Mouse (Mus musculus) ES-Bruce4 (cell line): ENCODE results near the gene Gm10643. TPM values are rescaled to one million over a fixed set of nuclear protein-coding genes. Genes with fewer than 3 reads are reported as not detected.

Experiments
- H3K27ac ChIP-seq: 2 replicates; pipeline ENCODE4 v1.5.1; 2012; ENCODE audit warnings: low read length, inconsistent platforms; ENCODE audit not compliant: insufficient read depth
- H3K27me3 ChIP-seq: 2 replicates; pipeline ENCODE4 v1.6.1; 2012; ENCODE audit warnings: mild to moderate bottlenecking, low read length, inconsistent platforms; ENCODE audit not compliant: control insufficient read depth, poor library complexity, insufficient read depth, severe bottlenecking
- H3K36me3 ChIP-seq: 2 replicates; pipeline ENCODE4 v1.6.1; 2012; ENCODE audit warnings: inconsistent platforms, mild to moderate bottlenecking, low read length, moderate library complexity; ENCODE audit not compliant: control insufficient read depth, poor library complexity, insufficient read depth, severe bottlenecking
- H3K4me1 ChIP-seq: one replicate; pipeline ENCODE4 v1.8.1; 2011; ENCODE audit warnings: low read length; ENCODE audit not compliant: control insufficient read depth, insufficient read depth
- H3K4me3 ChIP-seq: 2 replicates; pipeline ENCODE4 v1.5.1; 2011; ENCODE audit warnings: low read depth, mild to moderate bottlenecking, low read length
- H3K9ac ChIP-seq: 2 replicates; pipeline ENCODE4 v1.6.1; 2012; ENCODE audit warnings: low read depth, mild to moderate bottlenecking, inconsistent platforms; ENCODE audit not compliant: poor library complexity, severe bottlenecking
- H3K9me3 ChIP-seq: replicated peaks from 2 replicates; pipeline ENCODE4 v1.6.1; 2012; ENCODE audit warnings: mild to moderate bottlenecking, low read length, inconsistent platforms; ENCODE audit not compliant: control insufficient read depth, poor library complexity, insufficient read depth, severe bottlenecking
- CTCF ChIP-seq: IDR thresholded peaks from one replicate; pipeline ENCODE4 v1.8.1; 2011; ENCODE audit warnings: low read depth, low read length
- EP300 ChIP-seq: IDR thresholded peaks from 2 replicates; pipeline ENCODE4 v1.6.1; 2011; ENCODE audit warnings: low read depth, low read length; ENCODE audit not compliant: insufficient read depth
- POLR2A ChIP-seq: IDR thresholded peaks from one replicate; pipeline ENCODE4 v1.8.1; 2011; ENCODE audit warnings: low read length; ENCODE audit not compliant: insufficient read depth
- polyA plus RNA-seq: library from polyadenylated mRNA; stranded (reverse); fragments of >200 nt; gene quantifications from 2 replicates; pipeline ENCODE4 v1.2.4, GENCODE M21; 2011; ENCODE audit warnings: low read depth; ENCODE audit not compliant: missing spikeins, insufficient read depth, insufficient read length

Gm10643 gene
- polyA plus RNA-seq, 1 experiment: 0.76 TPM

DNA sequence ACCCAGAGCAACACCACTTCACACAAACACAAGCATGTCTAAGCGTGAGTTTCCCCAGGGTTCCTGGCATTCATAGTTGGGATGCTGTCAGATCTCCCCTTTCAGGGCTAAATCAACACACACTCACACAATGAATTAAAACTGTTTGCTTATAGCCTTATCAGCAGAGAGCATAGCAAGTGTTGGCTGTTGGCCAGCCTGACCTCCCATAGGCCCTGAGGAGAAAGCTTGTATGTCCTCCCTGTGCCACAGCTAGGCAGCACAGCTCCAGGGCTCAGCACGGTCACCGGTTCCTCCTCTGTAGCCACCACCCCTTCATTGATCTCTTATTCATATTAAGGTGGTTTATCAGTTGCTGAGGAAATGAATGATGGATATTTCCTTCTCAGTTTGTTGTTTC, 12.2 kb downstream of the Gm10643 start:
- TF ChIP-seq CTCF (no peak), EP300 (no peak), POLR2A (no peak)

DNA sequence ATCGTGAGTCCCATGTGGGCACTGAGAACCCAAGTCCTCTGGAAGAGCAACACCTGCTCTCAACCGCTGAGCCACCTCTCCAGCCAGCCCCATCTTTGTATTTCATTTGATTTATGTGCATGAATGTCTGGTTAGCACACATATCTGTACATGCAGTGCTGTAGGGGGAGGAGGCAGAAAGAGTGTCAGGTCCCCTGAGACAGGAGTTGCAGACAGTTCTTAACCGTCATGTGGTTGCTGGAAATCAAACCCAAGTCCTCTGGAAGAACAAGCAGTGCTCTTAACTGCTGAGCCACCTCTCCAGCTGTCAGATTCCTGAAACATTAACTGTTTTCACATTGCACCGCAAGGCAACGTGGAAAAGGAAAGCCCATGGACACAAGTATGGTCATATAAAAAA, 16.8 kb downstream of the Gm10643 start:
- H3K27me3 ChIP-seq: no peaks in the 10 kb centered on the region
- no peak for TF ChIP-seq POLR2A
- no peak for TF ChIP-seq CTCF
- TF ChIP-seq EP300: no peak
- no peaks in the 10 kb centered on the region for H3K36me3 ChIP-seq
- no peak overlapping the region for H3K27ac ChIP-seq
- H3K4me1 ChIP-seq: no peaks in the 10 kb centered on the region
- H3K9me3 ChIP-seq: no peaks in the 10 kb centered on the region; the same call in 1 of the 2 replicates
- no peak overlapping the region for H3K4me3 ChIP-seq
- H3K9ac ChIP-seq: no peak overlapping the region

More for the DNA sequence above, 12.2 kb downstream of the Gm10643 start:
- H3K9ac ChIP-seq: no peak overlapping the region
- H3K9me3 ChIP-seq: peaks cover 2% of the 10 kb centered on the region; the same call in 1 of the 2 replicates
- no peak overlapping the region for H3K27ac ChIP-seq
- no peaks in the 10 kb centered on the region for H3K27me3 ChIP-seq
- H3K4me3 ChIP-seq: no peak overlapping the region
- no peaks in the 10 kb centered on the region for H3K36me3 ChIP-seq
- no peaks in the 10 kb centered on the region for H3K4me1 ChIP-seq

DNA sequence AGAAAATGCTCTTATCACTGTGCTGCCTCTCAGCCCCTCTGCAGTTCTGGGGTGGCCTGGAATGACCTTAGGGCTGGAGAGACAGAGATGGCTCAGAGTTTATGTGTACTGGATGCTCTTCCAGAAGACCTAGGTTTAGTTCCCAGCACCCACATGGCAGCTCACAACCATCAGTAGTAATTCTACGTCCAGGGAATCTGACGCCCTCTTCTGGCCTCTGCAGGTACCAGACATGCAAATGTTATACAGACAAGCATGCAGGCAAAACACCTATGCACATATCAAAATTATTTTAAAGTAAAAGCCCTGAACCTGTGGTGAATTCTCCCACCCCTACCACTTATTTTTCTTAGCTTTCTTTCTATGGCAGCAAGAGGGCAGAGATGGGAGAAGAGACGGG, 18.4 kb downstream of the Gm10643 start:
- H3K27me3 ChIP-seq: no peaks in the 10 kb centered on the region
- no peak overlapping the region for H3K4me3 ChIP-seq
- H3K36me3 ChIP-seq: no peaks in the 10 kb centered on the region
- no peak overlapping the region for H3K27ac ChIP-seq
- TF ChIP-seq CTCF (peak; percentile 26), POLR2A (no peak)
- H3K9me3 ChIP-seq: no peaks in the 10 kb centered on the region
- no peaks in the 10 kb centered on the region for H3K4me1 ChIP-seq
- no peak overlapping the region for H3K9ac ChIP-seq

DNA sequence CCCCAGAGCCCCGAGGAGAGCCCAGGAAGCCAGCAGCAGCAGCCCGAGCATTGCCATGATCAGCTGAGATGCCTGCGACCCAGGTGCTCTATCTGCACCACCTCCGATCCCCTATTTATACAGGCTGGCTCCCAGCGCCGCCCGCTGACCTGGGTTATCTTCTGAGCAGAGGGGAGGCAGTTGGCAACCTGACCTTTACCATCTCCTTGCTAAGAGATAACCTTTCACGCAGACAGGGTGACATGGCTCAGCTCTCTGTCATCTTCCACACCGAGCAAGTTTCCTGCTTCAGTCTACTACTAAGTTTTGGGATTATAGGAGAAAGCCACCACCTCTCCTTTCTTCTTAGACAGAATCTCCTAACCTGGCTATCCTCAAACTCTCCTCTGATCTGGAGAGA, 20.0 kb downstream of the Gm10643 start, which contains the start of gene Rln3:
Gene Rln3, minus strand, starts transcription at position 101 of the 400 bp plus-strand sequence.
- no peaks in the 10 kb centered on the region for H3K27me3 ChIP-seq
- no peaks in the 10 kb centered on the region for H3K36me3 ChIP-seq
- H3K27ac ChIP-seq: no peak within 1 kb of the TSS
- peak within 1 kb of the TSS; percentile 57 for H3K4me3 ChIP-seq
- peak within 1 kb of the TSS; percentile 69 for H3K9ac ChIP-seq
- H3K4me1 ChIP-seq: no peaks in the 10 kb centered on the region
- TF ChIP-seq CTCF: no peak
- TF ChIP-seq POLR2A: no peak
- TF ChIP-seq EP300: no peak
- no peaks in the 10 kb centered on the region for H3K9me3 ChIP-seq

DNA sequence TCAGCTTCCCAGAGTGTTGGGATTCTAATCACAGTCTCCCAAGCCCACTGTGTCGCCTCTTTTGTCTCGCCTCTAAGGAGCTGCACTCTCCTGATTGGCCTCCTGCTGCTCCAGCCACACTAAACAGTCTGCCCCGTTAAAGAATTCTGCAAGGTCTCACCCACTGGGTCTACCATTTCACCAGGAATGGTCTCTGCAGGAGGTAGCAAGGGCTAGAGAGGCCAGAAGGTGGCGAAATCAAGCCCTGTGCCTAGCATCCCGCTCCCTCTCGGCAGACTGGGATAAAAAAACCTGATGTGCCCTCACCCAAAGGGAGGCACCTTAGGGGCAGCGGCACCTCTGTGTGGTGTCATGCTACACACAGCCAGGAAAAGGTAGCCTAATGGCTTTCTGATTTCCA, 20.8 kb downstream of the Gm10643 start:
- Histone ChIP-seq H3K4me3 (peak overlapping the region; percentile 57), H3K9ac (peak overlapping the region; percentile 69)

DNA sequence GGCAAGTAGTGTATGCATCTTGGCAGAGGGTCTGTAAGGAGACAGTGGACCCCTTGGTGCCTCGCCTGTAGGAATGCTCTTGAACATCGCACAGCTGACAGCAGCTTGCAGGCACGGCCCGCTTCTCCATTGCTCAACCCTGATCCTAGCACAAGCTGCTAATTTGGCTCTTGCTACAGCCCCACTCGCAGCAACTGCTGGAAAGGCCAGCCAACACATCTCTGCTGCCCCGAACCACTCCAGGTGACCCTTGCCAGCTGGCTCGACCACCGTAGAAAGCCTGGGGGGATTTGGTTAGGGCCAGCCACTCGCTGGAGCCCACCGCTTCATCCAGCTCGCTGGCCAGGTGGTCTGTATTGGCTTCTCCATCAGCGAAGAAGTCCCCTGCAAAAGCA, 22.0 kb downstream of the Gm10643 start:
- no peak overlapping the region for H3K27ac ChIP-seq
- no peak overlapping the region; the same call in 1 of the 2 replicates for H3K4me3 ChIP-seq
- no peak overlapping the region for H3K9ac ChIP-seq
- H3K36me3 ChIP-seq: no peaks in the 10 kb centered on the region
- no peaks in the 10 kb centered on the region for H3K9me3 ChIP-seq
- no peak for TF ChIP-seq CTCF
- TF ChIP-seq POLR2A: no peak
- H3K27me3 ChIP-seq: no peaks in the 10 kb centered on the region
- no peaks in the 10 kb centered on the region for H3K4me1 ChIP-seq

More for the DNA sequence above, 20.8 kb downstream of the Gm10643 start:
- Histone ChIP-seq H3K27ac (no peak overlapping the region), H3K9me3 (no peaks in the 10 kb centered on the region), H3K36me3 (no peaks in the 10 kb centered on the region), H3K4me1 (no peaks in the 10 kb centered on the region), H3K27me3 (no peaks in the 10 kb centered on the region)
- TF ChIP-seq EP300 (no peak), CTCF (peak; percentile 44)
